Mouse (Mus musculus) monocyte, adult 5-6 weeks (primary cell): ENCODE measurements around the gene Filip1l. TPM values are rescaled to one million over a fixed set of nuclear protein-coding genes. Genes with fewer than 3 reads are reported as not detected.
A peak's percentile ranks its signal among the peaks of the same experiment; 100 is the strongest.

Experiments used
- ATAC-seq: fragments of 153-309, 156-312 bp; replicated peaks from 2 replicates; pipeline ENCODE4 v1.8.0; 2017; ENCODE audit warnings: mild to moderate bottlenecking; ENCODE audit not compliant: low TSS enrichment, insufficient number of reproducible peaks, severe bottlenecking, poor library complexity, low FRiP score
- total RNA-seq: library from RNA; stranded (forward); fragments of 200-1000, 200-491, 200-594 nt; gene quantifications from 3 replicates; pipeline ENCODE4 v1.2.3, GENCODE M21; 2017

Filip1l gene
- total RNA-seq, 1 experiment from 2014 or later, result 207 TPM

GRCm38 (mm10) chr16:57423001-57423800, 70.3 kb downstream of the Filip1l start:
- peak; percentile 73 for ATAC-seq

- ATAC-seq, result no peak
Measured at GRCm38 (mm10) chr16:57426680-57427079, 73.8 kb downstream of the Filip1l start.

- ATAC-seq, result no peak
Measured at GRCm38 (mm10) chr16:57427516-57428285, 74.8 kb downstream of the Filip1l start.

- ATAC-seq, result no peak
Measured at GRCm38 (mm10) chr16:57428977-57429376, 76.1 kb downstream of the Filip1l start.

- ATAC-seq, result 0 out of 2 replicates have a peak, but pooled peaks have one; percentile 35
Measured at GRCm38 (mm10) chr16:57431294-57431693, 78.4 kb downstream of the Filip1l start.

- ATAC-seq, result no peak
Measured at GRCm38 (mm10) chr16:57433173-57433572, 80.3 kb downstream of the Filip1l start.

- ATAC-seq, result no peak
Measured at GRCm38 (mm10) chr16:57433671-57434070, 80.8 kb downstream of the Filip1l start.

GRCm38 (mm10) chr16:57434640-57435039, 81.7 kb downstream of the Filip1l start:
- ATAC-seq, result peak; percentile 39

GRCm38 (mm10) chr16:57437523-57438287, 84.8 kb downstream of the Filip1l start:
- no peak for ATAC-seq

- ATAC-seq, result no peak
Measured at GRCm38 (mm10) chr16:57438288-57438685, 85.4 kb downstream of the Filip1l start.

- ATAC-seq, result no peak
Measured at GRCm38 (mm10) chr16:57439206-57439605, 86.3 kb downstream of the Filip1l start.

- 0 out of 2 replicates have a peak, but pooled peaks have one; percentile 43 for ATAC-seq
Measured at GRCm38 (mm10) chr16:57440706-57441437, 88.0 kb downstream of the Filip1l start.

GRCm38 (mm10) chr16:57445096-57446094, 92.5 kb downstream of the Filip1l start:
- no peak for ATAC-seq

GRCm38 (mm10) chr16:57453009-57453408, 100.1 kb downstream of the Filip1l start:
- no peak for ATAC-seq

GRCm38 (mm10) chr16:57454106-57454763, 101.3 kb downstream of the Filip1l start:
- no peak for ATAC-seq

- ATAC-seq, result peak; percentile 68
Measured at GRCm38 (mm10) chr16:57455573-57455972, 102.7 kb downstream of the Filip1l start.

GRCm38 (mm10) chr16:57456003-57456402, 103.1 kb downstream of the Filip1l start:
- peak; percentile 16; the same call in 1 of the 2 replicates for ATAC-seq
